ENCODE assay signal across 23 mouse cellular contexts in the genomic region with DNA sequence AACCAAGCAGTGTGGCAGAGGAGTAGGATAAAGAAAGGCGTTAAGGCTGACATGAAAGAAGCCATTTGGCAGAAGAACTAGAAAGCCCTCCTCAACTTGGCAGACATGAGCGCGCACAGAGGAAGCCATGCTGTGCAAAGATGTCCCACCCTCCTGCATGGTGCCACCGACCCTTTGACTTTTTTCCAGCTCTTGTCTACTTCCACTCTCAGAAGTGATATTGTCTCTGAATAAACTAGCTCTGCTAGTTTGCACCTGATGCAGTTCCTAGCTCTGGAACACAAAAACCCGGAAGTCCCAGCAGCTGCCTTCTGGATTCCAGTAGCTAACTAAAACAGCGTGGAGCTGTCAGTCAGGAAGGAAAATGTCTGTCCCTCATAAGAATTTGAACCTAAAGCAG. TPM values are rescaled to one million over a fixed set of nuclear protein-coding genes. Genes with fewer than 3 reads are reported as not detected.
DNase-seq lines count a peak whose midpoint lies in the region; ATAC-seq lines count a peak whose summit lies in the region.
"Had no signal": no experiment of that assay in that cellular context is flagged by ENCODE, and none has a peak within 500 bp of the region (broad histone marks: within the 10 kb centered on the region; RNA-seq: fewer than 3 reads in every experiment).

No protein-coding gene starts in this region.

- WGBS in midbrain, embryonic 11.5 days = 84% methylated on average over 6 of the region's 6 CpGs
- whole genome bisulfite sequencing in midbrain, embryonic 15.5 days = 85% methylated on average over 6 of the region's 6 CpGs

- intact Hi-C loops in heart, postnatal 10 days (cut with DNase I) = no loop called here

- H3K27me3 ChIP-seq in midbrain, embryonic 11.5 days (ENCODE audit: control insufficient read depth, insufficient read depth, low read length) = no peaks in the 10 kb centered on the region
- no peaks in the 10 kb centered on the region; the same call in 1 of the 2 replicates for H3K27me3 ChIP-seq in midbrain, embryonic 15.5 days (replicated peaks)
- H3K27me3 ChIP-seq: CH12.LX, Patski had no signal

- no peak for ATAC-seq in midbrain, embryonic 11.5 days (ENCODE audit: low FRiP score)
- no peak for ATAC-seq in midbrain, embryonic 15.5 days (replicated peaks)
- ATAC-seq: activated CD4-positive, CD25-positive, alpha-beta regulatory T cell, adult 4 months; CD4-positive, CD25-positive, alpha-beta regulatory T cell, adult 4 months; Patski had no signal

- no peak overlapping the region for H3K27ac ChIP-seq in midbrain, embryonic 11.5 days (ENCODE audit: low read depth, low read length)
- H3K27ac ChIP-seq in midbrain, embryonic 15.5 days = no peak overlapping the region

- DNase-seq in cerebellum, postnatal 10 days = peak; percentile 24 to 52
- DNase-seq in cerebellum, adult 11 months = no peak
- DNase-seq in heart, adult 11 months = peak; percentile 75
- DNase-seq in heart, postnatal 10 days = no peak
- DNase-seq in midbrain, embryonic 11.5 days (ENCODE audit: low spot score, missing footprints) = peak; percentile 49
- DNase-seq in R1 (ENCODE audit: low read depth, low spot score) = peak; percentile 69
- DNase-seq in lung, postnatal 10 days = no peak
- DNase-seq: adrenal gland, adult 2 months; adrenal gland, adult 8-10 months; adrenal gland, postnatal 10 days; adrenal gland, postnatal 14 days; adrenal gland, postnatal 25 days; adrenal gland, postnatal 36 days; B cell, adult 2 months; cerebellum, adult 11-12 months; cerebellum, adult 18-20 months; cerebellum, adult 2 months had no signal

- no peaks in the 10 kb centered on the region for H3K36me3 ChIP-seq in midbrain, embryonic 11.5 days (ENCODE audit: control insufficient read depth, insufficient read depth, low read length)
- no peaks in the 10 kb centered on the region for H3K36me3 ChIP-seq in midbrain, embryonic 15.5 days (replicated peaks)
- H3K36me3 ChIP-seq: G1E had no signal

- no peaks in the 10 kb centered on the region for H3K9me3 ChIP-seq in midbrain, embryonic 11.5 days (ENCODE audit: control insufficient read depth, low read length)
- H3K9me3 ChIP-seq in midbrain, embryonic 15.5 days = no peaks in the 10 kb centered on the region; the same call in 1 of the 2 replicates
- H3K9me3 ChIP-seq: G1E had no signal

- H3K4me2 ChIP-seq in midbrain, embryonic 11.5 days = no peak overlapping the region
- H3K4me2 ChIP-seq in midbrain, embryonic 15.5 days = no peak overlapping the region

- no peak overlapping the region for H3K9ac ChIP-seq in midbrain, embryonic 11.5 days (ENCODE audit: low read length)
- no peak overlapping the region for H3K9ac ChIP-seq in midbrain, embryonic 15.5 days

- H3K4me1 ChIP-seq in midbrain, embryonic 11.5 days (ENCODE audit: control insufficient read depth, insufficient read depth, low read length) = peaks cover 2% of the 10 kb centered on the region; the same call in 1 of the 2 replicates
- H3K4me1 ChIP-seq in midbrain, embryonic 15.5 days = no peaks in the 10 kb centered on the region

- no peak overlapping the region for H3K4me3 ChIP-seq in midbrain, embryonic 11.5 days (ENCODE audit: low read depth, low read length)
- no peak overlapping the region for H3K4me3 ChIP-seq in midbrain, embryonic 15.5 days

RNA-seq across cellular contexts. Expression of gene Suclg2, which starts 4.8 kb away (rescaled TPM):
- 100 to 1,000 TPM in 1 of 2 experiments, 10 to 100 TPM in 1; 98.0 to 106 TPM for total RNA-seq in heart, postnatal 10 days (2021)
- polyA plus RNA-seq in midbrain, embryonic 11.5 days (2014; fragmentation: Nextera tagmentation; extraction: Ambion mirVana) = 40.8 and 49.3 TPM in 2 replicates
- polyA plus RNA-seq in midbrain, embryonic 15.5 days (2015; fragmentation: Nextera tagmentation; extraction: Ambion mirVana) = 13.6 and 14.9 TPM in 2 replicates

Comparison
In these comparisons a context has a peak if more than half of its experiments do, and no peak if none do; other contexts are left out.
1. DNase-seq: peak in cerebellum, postnatal 10 days (2 of 2), heart, adult 11 months (single experiment), midbrain, embryonic 11.5 days (single experiment) and R1 (single experiment); none in cerebellum, adult 11 months (single experiment), heart, postnatal 10 days (0 of 2) and lung, postnatal 10 days (single experiment).